Mouse (Mus musculus): ENCODE data around the gene Sergef.

Gene Sergef

GRCm38 (mm10) chr7:46459200-46459599 lies 180.4 kb downstream of the Sergef start:
- no peak for DNase-seq (ENCODE audit: inconsistent age in 2 of 2, low spot score in 1 of 2)

GRCm38 (mm10) chr7:46457889-46458288 lies 181.7 kb downstream of the Sergef start:
- DNase-seq (ENCODE audit: inconsistent age in 2 of 2, low spot score in 1 of 2) = no peak

GRCm38 (mm10) chr7:46453930-46454679 lies 185.5 kb downstream of the Sergef start:
- DNase-seq (ENCODE audit: inconsistent age in 2 of 2, low spot score in 1 of 2) = no peak

DNA sequence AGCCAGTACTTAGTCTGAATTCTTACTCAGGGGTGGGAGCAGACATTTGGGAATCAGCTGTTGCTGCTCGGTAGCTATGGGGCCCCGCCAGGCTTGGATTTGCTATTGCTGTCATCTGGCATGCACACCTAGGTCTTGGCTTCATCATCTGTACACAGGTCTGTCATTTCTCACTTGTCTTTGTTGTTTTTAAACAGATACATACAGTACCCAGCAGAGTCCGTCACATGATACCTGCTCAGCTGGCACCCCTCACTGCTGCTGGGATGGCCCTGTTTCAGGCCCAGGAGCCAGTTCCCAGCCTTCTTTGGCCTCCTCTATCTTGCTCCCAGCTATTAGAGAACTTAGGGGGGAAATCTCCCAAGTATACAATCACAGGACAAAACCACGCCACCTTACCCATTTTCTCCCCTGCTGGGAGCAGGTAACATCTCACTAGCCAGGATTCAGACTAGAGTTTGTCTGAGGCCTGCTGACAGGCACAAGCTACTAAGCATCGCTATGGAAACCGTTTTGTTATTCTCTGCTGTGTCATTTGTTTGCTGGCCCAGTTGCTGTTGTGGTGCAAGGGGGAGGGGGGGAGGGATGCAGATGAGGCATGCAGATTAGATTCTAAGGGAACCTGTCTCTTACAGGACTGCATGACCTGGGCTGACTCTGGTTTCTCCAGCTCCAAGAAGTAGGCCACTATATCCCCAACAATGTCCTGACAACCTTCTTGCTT lies 190.5 kb downstream of the Sergef start:
- no peak for DNase-seq (ENCODE audit: inconsistent age in 2 of 2, low spot score in 1 of 2)

- DNase-seq (ENCODE audit: inconsistent age in 2 of 2, low spot score in 1 of 2) = no peak
These were observed 192.0 kb downstream of the Sergef start for GRCm38 (mm10) chr7:46447473-46448165.

GRCm38 (mm10) chr7:46445896-46446295 lies 193.7 kb downstream of the Sergef start:
- DNase-seq (ENCODE audit: inconsistent age in 2 of 2, low spot score in 1 of 2) = no peak

DNA sequence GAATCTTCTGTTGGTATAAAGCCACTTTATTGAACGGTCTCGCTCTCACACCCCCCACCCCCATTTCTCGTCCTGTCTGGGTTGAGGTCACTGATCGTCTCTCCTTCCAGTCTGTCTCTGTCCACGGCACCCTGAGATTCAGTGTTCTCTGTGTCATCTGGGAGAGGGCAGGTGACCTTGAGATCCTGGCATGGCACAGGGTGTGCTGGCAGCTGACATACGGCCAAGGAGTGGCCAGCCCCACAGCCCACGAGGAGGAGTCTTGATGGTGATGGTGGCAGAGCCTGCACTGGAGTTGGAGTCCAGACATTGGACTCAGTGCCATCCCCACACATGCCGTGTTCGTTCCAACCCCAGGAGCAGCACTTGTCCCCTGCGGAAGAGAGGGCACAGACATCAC lies 196.4 kb downstream of the Sergef start:
- peak; percentile 74 to 80 for DNase-seq (ENCODE audit: inconsistent age in 2 of 2, low spot score in 1 of 2)

DNA sequence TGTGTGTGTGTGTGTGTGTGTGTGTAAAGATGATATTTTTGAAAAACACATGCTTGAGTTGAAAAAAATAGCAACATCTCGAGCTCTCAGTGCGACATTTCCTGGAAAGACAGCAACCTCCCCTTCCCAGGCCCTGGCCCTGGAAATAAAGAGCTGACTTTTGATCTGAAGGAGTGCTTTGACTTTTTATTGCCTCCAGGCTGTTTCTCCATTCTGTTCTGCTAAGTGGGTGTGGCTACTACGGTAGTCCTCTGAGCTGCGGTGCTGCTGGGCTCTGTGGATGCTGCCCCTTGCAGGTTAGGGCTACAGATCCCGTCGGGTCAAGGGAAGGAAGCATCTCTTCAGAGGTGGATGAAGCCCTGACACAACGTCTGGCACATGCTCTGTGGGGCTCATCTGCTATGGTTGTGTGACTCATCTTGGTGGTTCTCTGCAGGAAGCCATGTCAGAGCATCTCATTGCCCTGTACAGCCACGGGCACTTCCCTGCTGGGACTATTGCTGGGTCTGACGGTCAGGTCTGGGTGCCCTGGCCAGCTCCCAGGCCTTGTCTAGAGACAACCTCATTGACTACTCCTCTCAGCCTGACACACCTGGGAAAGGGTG lies 201.0 kb downstream of the Sergef start:
- no peak for DNase-seq (ENCODE audit: inconsistent age in 2 of 2, low spot score in 1 of 2)

DNA sequence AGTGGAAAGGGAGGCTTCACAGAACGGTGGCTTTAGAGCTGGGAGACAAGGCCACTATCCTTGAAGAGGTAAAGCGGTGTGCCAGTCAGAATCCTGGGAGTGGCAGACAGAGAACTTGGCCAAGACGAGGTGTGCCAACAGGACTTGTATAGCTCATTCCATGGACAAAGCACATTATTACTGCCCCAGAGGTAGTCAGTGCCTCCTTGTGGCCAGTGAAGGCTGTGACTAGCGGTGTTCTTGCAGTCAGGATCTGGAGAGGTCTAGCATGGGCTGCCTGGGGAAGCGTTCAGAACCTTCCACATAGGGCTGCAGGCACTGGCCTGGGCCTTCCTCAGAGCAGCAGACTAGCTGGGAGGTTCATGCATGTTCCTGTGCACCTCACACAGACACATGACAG lies 203.8 kb downstream of the Sergef start:
- DNase-seq (ENCODE audit: inconsistent age in 2 of 2, low spot score in 1 of 2) = no peak

GRCm38 (mm10) chr7:46433874-46434273 lies 205.7 kb downstream of the Sergef start:
- no peak for DNase-seq (ENCODE audit: inconsistent age in 2 of 2, low spot score in 1 of 2)

GRCm38 (mm10) chr7:46425012-46425411 lies 214.6 kb downstream of the Sergef start:
- no peak for DNase-seq (ENCODE audit: inconsistent age in 2 of 2, low spot score in 1 of 2)

DNA sequence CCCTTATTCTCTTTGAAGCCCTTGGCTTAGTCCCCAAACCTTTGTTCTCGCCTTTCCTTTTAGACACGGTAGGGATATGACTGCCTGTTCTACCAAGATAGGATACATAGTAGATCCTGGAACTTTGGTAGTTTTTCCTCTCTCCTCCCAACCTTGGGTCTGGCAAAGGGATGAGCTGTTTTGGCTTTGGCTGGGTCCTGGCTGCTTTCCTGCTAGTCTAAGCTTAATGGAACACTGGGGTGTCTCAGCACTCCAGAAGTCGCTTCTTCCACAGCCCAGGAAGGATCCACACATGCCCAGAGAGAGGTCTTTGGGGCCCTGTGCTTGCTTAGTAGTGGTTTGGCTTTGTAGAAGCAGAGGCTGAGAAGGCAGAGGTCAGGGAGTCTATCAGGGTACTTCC lies 215.7 kb downstream of the Sergef start:
- DNase-seq (ENCODE audit: inconsistent age in 2 of 2, low spot score in 1 of 2) = no peak

- peak; percentile 41 to 71 for DNase-seq (ENCODE audit: inconsistent age in 2 of 2, low spot score in 1 of 2)
These were observed 216.7 kb downstream of the Sergef start for GRCm38 (mm10) chr7:46422764-46423412.

GRCm38 (mm10) chr7:46422052-46422763 lies 217.4 kb downstream of the Sergef start:
- no peak for DNase-seq (ENCODE audit: inconsistent age in 2 of 2, low spot score in 1 of 2)

DNA sequence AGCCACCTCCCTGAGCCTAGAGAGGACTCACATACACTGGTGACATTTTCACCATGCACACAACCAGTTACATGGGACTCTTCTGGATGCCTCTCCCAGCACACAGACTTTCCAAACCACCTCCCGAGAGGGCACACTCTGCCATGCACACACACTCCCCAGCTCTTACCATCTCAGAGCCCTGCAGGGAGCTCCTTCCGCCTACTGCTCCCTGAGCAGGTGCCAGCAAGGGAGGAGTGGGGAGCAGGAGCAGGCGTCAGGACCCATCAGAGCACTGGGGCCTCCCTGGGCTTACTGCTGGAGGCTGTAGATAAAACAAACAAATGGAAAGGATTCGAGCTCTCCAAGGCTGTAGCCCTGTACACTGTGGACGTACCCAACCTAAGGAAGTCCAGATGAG lies 218.1 kb downstream of the Sergef start:
- DNase-seq (ENCODE audit: inconsistent age in 2 of 2, low spot score in 1 of 2) = no peak

GRCm38 (mm10) chr7:46418102-46418622 lies 221.4 kb downstream of the Sergef start:
- no peak for DNase-seq (ENCODE audit: inconsistent age in 2 of 2, low spot score in 1 of 2)

GRCm38 (mm10) chr7:46417467-46417866 lies 222.1 kb downstream of the Sergef start:
- DNase-seq (ENCODE audit: inconsistent age in 2 of 2, low spot score in 1 of 2) = no peak

- DNase-seq (ENCODE audit: inconsistent age in 2 of 2, low spot score in 1 of 2) = no peak
These were observed 223.7 kb downstream of the Sergef start for GRCm38 (mm10) chr7:46415818-46416425.

GRCm38 (mm10) chr7:46413959-46414725 lies 225.5 kb downstream of the Sergef start:
- DNase-seq (ENCODE audit: inconsistent age in 2 of 2, low spot score in 1 of 2) = no peak

All from adrenal gland, adult (tissue).